Mouse (Mus musculus): Measurements from ENCODE around the gene Rhpn2. TPM values are rescaled to one million over a fixed set of nuclear protein-coding genes. Genes with fewer than 3 reads are reported as not detected.

Rhpn2 gene
- polyA plus RNA-seq, 1 experiment = not detected

DNA sequence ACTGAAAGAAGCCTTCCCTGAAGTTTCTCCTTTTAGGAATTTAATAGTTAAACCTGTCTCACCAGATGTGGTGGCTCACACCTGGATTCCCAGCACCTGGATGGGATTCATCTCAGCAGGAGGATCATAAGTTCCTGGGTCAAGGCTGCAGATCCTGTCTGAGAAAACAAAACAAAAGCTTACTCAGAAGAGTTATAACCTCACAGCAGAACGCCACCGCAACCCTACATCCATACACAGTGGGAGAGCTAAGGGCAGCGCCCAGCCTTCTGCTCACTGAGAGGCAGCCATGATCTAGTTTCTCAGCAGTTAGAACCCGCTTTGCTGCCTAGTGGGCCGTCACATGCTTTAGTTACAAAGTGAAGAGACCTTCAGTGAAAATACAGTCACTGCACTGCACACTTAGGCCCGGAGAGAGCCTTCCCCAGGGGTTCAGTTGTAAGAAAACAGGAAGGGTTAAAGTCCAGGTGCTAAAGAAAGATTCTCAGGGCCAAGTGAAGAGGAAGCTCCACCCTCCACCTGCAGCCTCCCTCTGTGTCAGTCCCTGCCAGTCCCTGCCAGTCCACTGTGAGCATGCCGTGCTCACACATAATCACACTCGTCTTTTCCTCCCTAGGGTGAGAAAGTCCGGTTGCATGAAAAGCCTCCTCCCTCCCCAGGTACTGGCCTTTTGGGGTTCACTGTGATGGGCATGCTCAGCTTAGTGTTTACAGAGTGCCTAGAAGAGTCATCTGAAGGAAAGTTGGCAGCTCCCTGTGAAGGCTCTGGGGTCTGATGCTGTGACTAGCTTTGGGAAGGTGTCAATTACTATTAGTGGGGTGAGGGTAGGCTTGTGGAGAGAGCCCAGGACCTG lies 82.1 kb downstream of the Rhpn2 start:
- Histone ChIP-seq H3K9me3 (no peaks in the 10 kb centered on the region), H3K36me3 (replicated peaks; ENCODE audit: low read length) (peaks cover 86% of the 10 kb centered on the region), H3K27me3 (replicated peaks) (no peaks in the 10 kb centered on the region), H3K4me1 (no peaks in the 10 kb centered on the region; the same call in 1 of the 2 replicates), H3K4me3 (replicated peaks) (no peak overlapping the region)
- TF ChIP-seq FLI1 (IDR thresholded peaks at IDR 0.05; ENCODE audit: low read length) (no peak), GATA1 (IDR thresholded peaks at IDR 0.05; ENCODE audit: borderline replicate concordance, low read length) (no peak)

- Histone ChIP-seq H3K36me3 (replicated peaks; ENCODE audit: low read length) (peaks cover 89% of the 10 kb centered on the region), H3K4me3 (replicated peaks) (no peak overlapping the region), H3K27me3 (replicated peaks) (no peaks in the 10 kb centered on the region), H3K9me3 (no peaks in the 10 kb centered on the region), H3K4me1 (no peaks in the 10 kb centered on the region; the same call in 1 of the 2 replicates)
- TF ChIP-seq GATA1 (IDR thresholded peaks at IDR 0.05; ENCODE audit: borderline replicate concordance, low read length) (no peak), FLI1 (IDR thresholded peaks at IDR 0.05; ENCODE audit: low read length) (no peak)
Observed at GRCm38 (mm10) chr7:35416654-35416948, 82.6 kb downstream of the Rhpn2 start.

- H3K27me3 ChIP-seq (replicated peaks) = no peaks in the 10 kb centered on the region
- H3K36me3 ChIP-seq (replicated peaks; ENCODE audit: low read length) = peaks cover 76% of the 10 kb centered on the region
- H3K4me3 ChIP-seq (replicated peaks) = no peak overlapping the region
- no peaks in the 10 kb centered on the region for H3K4me1 ChIP-seq
- TF ChIP-seq FLI1 (IDR thresholded peaks at IDR 0.05; ENCODE audit: low read length) (no peak), GATA1 (IDR thresholded peaks at IDR 0.05; ENCODE audit: borderline replicate concordance, low read length) (no peak)
- no peaks in the 10 kb centered on the region for H3K9me3 ChIP-seq
Observed at GRCm38 (mm10) chr7:35423071-35423470, 89.1 kb downstream of the Rhpn2 start.

GRCm38 (mm10) chr7:35428146-35428545 lies 94.2 kb downstream of the Rhpn2 start:
- no peaks in the 10 kb centered on the region for H3K27me3 ChIP-seq (replicated peaks)
- no peaks in the 10 kb centered on the region for H3K9me3 ChIP-seq
- no peaks in the 10 kb centered on the region; the same call in 1 of the 2 replicates for H3K4me1 ChIP-seq
- peaks cover 70% of the 10 kb centered on the region for H3K36me3 ChIP-seq (replicated peaks; ENCODE audit: low read length)
- no peak overlapping the region for H3K4me3 ChIP-seq (replicated peaks)
- TF ChIP-seq GATA1 (IDR thresholded peaks at IDR 0.05; ENCODE audit: borderline replicate concordance, low read length) (no peak), FLI1 (IDR thresholded peaks at IDR 0.05; ENCODE audit: low read length) (no peak)

DNA sequence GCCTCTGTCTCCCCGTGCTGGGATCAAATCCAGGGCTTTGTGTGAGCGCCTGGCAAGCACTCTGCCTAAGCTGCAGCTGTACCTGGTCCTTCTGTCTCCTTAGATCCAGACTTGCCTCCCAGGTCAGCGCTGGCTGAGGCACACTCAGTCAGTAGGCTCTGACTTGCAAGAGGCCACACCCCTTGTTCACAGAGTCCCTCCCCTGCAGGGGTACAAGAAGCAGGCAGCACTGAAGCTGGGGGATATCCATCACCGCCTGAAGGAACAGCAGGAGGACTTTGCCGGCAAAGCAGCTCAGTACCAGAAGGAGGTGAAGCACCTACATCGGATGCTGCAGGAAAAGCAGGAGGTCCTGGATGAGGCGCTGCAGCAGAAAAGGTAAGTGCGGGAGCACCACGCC lies 101.3 kb downstream of the Rhpn2 start:
- H3K27me3 ChIP-seq (replicated peaks) = no peaks in the 10 kb centered on the region
- H3K36me3 ChIP-seq (replicated peaks; ENCODE audit: low read length) = peaks cover 85% of the 10 kb centered on the region
- no peak overlapping the region for H3K4me3 ChIP-seq (replicated peaks)
- TF ChIP-seq GATA1 (IDR thresholded peaks at IDR 0.05; ENCODE audit: borderline replicate concordance, low read length) (no peak), FLI1 (IDR thresholded peaks at IDR 0.05; ENCODE audit: low read length) (no peak)
- no peaks in the 10 kb centered on the region for H3K9me3 ChIP-seq
- no peaks in the 10 kb centered on the region; the same call in 1 of the 2 replicates for H3K4me1 ChIP-seq

Other genes with a start within 250 kb of the Rhpn2 start
- 43.6 and 55.1 TPM in 2 replicates for gene Cebpa, start 214.9 kb upstream of the Rhpn2 start, polyA plus RNA-seq (2012; ENCODE audit: insufficient read depth, low replicate concordance)
- not detected in 2 replicates for gene Slc7a10, start 147.8 kb upstream of the Rhpn2 start, polyA plus RNA-seq (2012; ENCODE audit: insufficient read depth, low replicate concordance)
- gene Lrp3, start 118.7 kb upstream of the Rhpn2 start, polyA plus RNA-seq (2012; ENCODE audit: insufficient read depth, low replicate concordance) = not detected in 2 replicates
- gene Gpatch1, start 15.7 kb upstream of the Rhpn2 start, polyA plus RNA-seq (2012; ENCODE audit: insufficient read depth, low replicate concordance) = 4.0 and 8.6 TPM in 2 replicates
- 1.5 and 11.0 TPM in 2 replicates for gene Faap24, start 62.7 kb downstream of the Rhpn2 start, polyA plus RNA-seq (2012; ENCODE audit: insufficient read depth, low replicate concordance)
- gene Cep89, start 62.9 kb downstream of the Rhpn2 start, polyA plus RNA-seq (2012; ENCODE audit: insufficient read depth, low replicate concordance) = 3.8 and 7.6 TPM in 2 replicates
- gene Slc7a9, start 114.6 kb downstream of the Rhpn2 start, polyA plus RNA-seq (2012; ENCODE audit: insufficient read depth, low replicate concordance) = not detected in 2 replicates
- gene Tdrd12, start 203.6 kb downstream of the Rhpn2 start, polyA plus RNA-seq (2012; ENCODE audit: insufficient read depth, low replicate concordance) = 0.12 TPM in 1 of 2 replicates, not detected in the other
- gene Nudt19, start 222.1 kb downstream of the Rhpn2 start, polyA plus RNA-seq (2012; ENCODE audit: insufficient read depth, low replicate concordance) = 5.3 and 9.6 TPM in 2 replicates

All from megakaryocyte, embryonic 14.5 days (primary cell).